Mouse (Mus musculus) gonadal fat pad, adult 2 months (tissue): ENCODE data around the gene Tpcn1. TPM values are rescaled to one million over a fixed set of nuclear protein-coding genes. Genes with fewer than 3 reads are reported as not detected.

Source experiments
- DNase-seq: peaks from one replicate; pipeline ENCODE4 v3.0.0-alpha.2; 2012; ENCODE audit warnings: low read depth
- polyA plus RNA-seq: library from polyadenylated mRNA; depleted of rRNA; stranded (reverse); fragments of >200 nt; gene quantifications from 2 replicates; pipeline ENCODE4 v1.2.3, GENCODE M21; 2012

Tpcn1 gene
- polyA plus RNA-seq, 1 experiment: 68.0 TPM

DNA sequence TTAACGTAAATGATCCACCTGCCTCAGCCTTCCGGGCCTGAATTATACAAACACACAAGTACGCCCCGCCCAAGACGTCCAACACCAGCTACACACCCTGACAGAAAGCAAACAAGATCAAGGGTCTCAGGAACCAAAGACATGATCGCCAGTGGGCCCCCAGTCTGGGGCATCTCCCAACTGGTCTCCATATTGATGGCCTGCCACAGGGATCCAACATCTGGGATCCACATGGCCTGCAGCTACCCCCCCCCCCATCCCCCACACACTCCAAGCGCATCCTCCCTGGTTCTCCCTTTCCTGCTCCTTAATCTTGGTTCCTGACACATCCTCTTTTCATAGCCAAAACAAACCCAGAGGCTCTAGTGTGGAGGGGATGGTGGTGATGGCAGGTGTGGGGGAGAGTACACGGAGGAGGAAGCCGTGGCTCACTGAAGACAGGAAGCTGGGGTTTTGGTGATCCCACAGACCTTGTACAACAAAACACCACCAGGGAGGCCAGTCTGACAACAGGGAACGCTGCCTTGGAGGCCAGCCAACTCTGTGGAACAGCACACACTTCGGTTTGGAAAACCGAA lies 9.9 kb downstream of the Tpcn1 start:
- no peak for DNase-seq

DNA sequence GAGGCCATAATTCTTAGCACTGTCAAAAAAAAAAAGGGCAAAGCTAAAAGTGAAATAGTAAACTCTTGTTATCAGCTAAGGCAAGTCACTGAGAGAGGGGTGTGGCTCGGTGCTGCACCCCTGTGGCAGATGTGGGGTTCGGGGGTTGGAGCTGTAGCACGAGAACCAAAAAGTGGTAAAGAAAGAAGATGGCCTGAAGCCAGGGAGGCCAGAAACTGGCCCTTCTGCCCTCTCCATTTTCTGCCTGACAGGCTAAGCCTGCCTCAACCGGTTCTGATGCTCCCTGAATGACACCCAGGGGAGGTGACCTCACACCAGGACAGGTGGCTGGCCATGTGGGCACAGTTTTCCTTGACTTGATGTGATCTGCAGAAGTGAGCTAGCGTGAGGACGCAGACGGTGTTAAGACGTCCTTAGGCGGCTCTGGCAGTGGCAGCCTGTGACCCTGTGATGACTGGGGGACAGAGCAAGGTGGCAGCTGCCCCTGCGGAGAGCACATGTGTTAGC lies 10.5 kb downstream of the Tpcn1 start:
- DNase-seq: no peak

DNA sequence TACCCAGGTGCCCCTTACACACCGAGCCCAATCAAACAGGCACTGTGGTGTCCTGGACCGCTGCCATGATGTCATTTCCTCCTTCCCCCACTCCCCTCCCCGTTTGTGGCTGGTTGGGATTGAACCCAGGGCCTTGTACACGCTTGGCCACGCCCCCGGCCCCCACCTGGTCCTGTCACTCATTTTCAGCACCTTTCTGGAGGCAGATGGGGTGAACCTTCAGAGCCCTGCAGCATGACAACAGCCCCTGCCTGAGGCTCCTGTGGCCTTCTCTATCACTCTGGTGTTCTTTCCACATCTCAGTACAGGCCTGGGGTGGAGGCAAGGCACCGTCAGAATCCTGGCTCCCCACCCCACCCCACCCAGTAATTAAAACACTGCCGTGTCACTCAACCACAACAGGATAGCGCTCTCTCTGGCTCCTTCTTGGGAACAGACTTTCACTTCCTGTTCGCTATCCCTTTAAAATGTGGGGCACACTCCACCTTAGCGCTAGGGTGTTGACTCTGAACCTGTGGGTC lies 11.6 kb downstream of the Tpcn1 start:
- no peak for DNase-seq

DNA sequence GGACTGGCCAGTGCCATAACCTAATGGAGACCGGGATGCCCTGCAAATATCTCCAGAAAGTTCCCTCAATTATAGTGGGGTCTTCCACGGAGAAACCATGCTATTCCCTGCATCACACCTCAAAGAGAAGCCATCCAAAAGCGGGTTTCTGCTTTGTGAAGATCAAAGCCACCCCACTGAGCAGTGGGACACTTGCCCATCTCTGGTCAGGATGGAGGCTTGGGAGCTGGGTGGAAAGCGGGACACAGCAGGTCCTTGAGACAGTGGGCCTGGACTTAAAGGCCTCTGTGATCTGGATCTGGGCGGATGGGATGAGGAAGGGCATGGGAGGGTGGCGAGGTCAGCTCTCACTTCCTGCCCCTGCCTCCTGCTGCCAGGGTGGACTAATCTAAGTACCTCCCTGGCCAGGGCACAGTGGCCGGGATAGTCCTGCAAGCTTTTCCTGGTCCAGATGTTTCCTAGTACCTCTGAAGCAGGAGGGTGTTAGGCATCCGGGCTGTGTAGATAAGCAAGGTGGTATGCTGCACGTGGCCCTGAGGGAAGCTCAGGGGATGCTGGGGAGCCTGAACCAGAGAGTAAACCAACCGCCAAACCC lies 13.9 kb downstream of the Tpcn1 start:
- no peak for DNase-seq

DNA sequence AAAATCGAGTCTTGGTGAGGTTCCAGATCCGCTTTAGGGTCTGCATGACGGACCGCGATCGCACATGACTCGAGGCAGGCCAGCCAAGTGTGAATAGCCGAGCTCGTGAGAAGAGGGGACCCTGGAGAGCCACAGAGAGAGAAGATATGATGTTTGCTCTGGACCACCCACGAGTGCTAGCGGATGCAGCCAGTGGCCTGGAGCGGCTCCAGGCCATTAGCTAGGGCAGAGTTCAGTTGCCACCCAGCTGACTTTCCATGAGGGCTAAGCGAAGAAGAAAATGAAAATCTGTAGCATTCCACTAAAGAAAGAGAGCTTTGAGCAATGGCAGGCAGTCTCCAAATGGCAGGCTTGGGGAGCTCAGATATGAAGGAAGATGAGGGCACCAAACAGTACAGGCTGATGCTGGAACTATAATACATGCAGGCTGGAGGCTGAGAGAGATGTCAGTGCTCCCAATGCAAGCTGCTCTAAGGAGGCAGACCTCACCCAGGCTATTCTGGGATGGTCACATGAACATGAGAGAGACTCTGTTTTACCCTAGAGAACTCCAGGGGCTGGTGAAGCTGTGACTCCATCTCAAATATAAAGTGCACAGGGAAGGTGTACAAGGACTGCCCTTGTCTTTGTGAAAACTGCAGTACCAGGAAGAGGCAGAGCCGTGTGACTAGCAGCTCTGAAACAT lies 17.3 kb downstream of the Tpcn1 start:
- no peak for DNase-seq

DNA sequence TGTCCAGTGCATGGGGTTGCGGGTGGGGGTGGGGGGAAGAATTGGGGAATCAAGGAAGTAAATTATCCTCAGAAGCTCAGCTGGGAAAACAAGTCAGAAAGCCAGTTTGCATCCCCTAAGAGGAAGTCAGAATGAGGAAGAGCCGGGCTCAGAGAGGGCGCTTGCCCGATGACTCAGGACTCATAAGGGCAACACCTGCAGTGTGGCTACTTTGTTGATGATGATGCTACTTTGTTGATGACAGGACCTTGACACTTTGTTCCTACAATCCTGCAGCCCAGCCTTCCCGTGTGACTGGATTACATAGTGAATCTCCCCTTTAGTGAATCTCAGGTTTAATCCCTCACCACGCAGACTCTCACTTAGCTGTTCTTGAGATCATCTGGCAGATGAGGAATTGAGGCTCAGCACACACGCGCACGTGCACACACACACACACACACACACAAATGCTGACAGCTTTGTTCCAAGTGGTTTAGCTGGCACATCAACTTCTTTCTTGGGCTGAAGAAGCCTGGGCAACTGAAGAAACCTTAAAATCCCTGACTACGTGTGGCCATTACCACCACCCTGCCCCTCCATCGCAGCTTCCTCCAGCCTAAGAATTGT lies 18.1 kb downstream of the Tpcn1 start:
- no peak for DNase-seq

DNA sequence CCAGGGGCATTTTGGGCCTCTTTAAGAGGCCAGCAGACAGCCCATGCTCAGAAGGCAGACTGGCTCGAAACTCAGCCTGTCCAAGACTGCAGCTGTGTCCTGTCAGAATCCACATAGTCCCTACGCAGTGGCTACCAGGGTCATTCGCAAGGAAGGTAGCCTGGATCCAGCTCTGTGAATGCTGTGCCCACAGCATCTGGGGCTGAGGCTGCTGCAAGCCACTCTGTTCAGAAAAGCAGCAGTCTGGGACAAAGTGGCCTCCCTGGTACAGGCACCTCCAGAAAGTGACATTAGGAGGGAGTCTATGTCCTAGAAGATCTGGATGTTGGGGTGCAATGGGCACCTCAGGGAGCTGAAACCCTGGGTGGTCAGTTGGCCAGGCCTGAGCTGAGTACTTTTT lies 18.7 kb downstream of the Tpcn1 start:
- DNase-seq: no peak

DNA sequence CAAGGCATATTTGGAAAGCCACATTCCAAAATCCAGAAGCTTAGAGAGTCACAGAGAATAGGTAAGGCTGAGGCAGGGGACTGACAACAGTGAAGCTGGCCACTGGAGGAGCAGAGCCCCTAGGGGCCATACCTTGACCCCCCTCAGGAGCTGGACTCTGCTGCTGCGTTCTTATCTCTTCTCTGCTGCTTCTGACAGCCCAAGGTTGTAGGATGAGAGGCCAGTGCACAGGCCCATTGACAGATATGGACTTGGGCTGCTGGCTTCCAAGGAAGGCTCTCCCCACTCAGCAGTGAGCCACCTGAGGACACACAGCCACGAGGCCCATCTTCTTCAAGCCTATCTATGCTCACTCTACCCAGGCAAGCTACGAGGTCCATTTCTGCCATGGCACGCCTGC lies 19.5 kb downstream of the Tpcn1 start:
- DNase-seq: no peak

DNA sequence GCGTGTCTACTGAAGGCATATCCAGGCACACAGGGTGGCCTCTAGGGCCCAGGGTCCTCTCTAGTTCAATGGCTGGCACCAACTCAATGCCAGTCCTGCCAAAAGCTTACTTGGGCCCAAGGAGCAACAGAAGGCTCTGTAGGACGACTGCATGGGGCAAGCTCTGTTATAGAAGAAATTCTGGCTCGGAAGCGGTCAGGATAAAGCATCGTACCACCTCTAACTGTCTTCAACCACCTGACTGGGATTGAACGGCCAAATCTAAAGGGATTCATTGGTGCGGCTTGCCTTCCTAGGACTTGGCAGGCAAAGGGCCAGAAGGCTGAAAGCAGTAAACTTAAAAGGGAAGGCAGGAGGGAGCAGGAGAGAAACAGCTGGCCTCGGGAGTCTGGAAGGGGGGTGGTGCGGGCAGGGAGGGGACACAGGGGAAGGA lies 20.1 kb downstream of the Tpcn1 start:
- no peak for DNase-seq

DNA sequence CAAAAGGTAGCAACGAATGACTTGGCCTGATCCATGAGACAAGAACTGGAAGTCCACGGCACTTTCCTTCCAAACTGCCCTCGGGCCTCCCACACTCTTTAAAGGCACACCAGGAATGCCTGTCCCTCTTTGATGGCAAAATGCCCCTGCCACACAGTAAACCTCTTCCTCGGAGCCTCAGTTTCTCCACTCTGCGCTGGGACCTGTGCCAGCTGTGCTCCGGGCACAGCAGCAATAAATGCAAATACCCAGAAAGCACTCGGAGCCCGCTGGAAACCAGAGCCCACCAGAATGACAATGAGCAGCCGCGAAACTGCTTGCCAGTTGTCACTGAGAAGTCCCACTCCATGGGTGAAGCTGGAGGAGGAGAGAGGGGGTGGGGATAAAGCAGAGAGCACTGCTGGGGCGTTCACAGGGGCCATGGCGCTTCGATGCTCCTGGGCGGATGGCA lies 20.7 kb downstream of the Tpcn1 start:
- no peak for DNase-seq

DNA sequence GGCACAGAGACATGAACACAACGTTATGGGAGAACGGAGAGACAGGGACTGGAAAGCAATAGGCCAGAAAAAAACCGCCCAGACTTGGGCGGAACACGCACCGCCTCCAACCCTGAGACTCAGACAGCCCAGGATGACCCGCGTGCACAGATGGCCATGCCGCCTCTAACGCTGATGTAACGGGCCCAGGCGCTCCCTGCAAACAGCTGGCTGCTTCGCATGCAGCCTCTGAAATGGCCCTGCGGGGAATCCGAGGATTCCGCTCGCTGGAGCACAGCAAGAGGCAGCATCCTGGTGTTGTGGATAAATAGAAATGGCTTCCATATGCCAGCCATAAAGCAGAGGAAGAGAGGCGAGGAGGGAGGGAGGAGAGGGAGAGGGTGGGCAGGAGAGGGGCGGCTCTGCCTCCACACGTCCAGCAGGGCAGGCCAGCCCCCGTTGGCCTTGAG lies 21.2 kb downstream of the Tpcn1 start:
- DNase-seq: no peak

DNA sequence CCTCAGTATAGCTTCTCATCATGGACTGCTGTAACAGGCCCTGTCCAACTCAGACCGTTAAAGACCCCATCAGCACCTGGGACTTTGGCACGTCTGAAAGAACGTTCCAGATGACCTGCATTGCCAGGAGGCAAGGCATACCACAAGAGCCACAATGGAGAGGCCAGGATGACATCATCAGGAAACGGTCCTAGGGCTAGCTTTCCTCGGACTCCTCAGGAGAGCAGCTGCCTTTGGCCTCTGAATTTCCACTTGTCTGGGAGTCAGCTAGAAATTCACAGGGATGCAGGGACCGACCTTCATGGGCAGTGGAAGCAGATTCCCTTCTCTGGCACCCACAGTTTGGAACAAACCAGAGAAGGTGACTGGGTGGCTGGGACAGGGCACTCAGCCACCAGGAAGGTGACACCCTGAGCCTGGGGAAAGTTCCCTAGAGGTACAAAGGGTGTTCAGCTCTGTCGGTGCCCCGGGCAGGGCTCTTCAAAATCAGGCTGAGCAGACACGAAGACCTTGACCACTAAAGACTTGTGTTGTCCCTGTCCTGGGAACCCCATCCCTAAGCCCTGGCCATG lies 21.7 kb downstream of the Tpcn1 start:
- no peak for DNase-seq

DNA sequence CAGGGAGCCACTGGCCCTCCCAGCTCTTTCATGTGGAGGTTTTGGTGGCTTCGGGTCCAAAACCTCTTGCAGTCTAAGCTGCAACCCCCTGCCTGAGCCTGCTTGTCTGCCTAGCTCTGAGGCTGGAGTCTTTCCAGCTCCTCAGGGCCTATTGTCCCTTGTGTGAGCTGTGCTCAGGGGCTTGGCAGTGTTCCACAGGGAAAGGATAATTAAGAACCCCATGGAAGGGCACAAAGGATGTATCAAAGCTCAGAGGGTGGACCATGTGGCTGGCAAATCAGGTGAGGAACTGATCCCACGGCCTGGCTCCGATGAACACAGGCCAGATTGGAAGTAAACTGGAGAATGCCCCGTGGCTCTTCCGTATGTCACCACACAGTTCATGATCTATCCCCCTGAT lies 22.4 kb downstream of the Tpcn1 start:
- DNase-seq: no peak

DNA sequence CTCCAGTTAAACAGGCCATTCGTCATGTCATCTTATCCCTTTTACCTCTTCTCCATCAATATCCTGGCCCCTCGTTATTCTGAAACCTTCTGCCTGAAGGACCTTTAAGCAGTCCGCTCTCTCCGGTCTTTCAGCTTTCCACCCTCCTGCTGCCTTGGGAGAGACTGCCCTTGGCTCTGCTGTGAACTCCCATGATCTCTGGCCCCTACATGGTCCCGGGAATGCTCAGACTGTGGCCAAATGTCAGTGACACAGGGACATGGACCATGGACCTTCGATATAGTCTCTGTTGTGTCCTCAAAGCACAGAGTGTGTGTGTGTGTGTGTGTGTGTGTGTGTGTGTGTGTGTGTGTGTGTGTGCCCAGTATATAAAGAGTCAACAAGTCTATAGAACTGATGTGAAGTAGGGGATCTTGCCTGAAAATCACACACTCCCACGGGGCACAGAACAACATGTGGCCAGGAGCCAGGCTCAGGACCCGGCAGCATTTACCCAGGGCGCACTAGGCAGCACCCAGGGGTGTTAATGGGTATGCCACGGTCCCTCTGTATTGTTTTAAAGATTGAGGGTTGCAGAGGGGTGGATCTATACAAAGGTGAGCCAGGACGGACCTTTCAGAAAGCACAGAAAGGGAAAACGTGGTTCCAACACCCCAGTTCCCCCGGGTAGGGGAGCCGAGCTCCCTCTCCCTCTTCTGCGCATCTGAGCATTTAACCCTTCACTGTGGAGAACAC lies 23.1 kb downstream of the Tpcn1 start:
- DNase-seq: no peak

DNA sequence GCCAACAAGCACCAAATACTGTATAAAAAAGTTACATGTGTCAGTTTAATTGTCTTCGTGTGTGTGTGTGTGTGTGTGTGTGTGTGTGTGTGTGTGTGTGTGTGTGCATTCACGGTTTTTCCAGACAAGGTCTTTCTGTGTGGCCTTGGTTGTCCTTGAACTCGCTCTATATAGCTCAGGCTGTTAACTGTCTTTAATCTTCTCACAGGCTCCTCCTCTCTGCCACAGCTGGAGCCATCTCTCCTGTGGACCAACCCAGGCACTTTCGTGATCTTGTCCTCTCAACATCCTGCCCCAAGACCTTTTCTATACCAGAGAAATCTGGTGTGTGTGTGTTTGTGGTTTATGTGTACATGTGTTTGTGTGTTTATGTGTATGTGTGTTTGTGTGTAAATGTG lies 24.6 kb downstream of the Tpcn1 start:
- no peak for DNase-seq

DNA sequence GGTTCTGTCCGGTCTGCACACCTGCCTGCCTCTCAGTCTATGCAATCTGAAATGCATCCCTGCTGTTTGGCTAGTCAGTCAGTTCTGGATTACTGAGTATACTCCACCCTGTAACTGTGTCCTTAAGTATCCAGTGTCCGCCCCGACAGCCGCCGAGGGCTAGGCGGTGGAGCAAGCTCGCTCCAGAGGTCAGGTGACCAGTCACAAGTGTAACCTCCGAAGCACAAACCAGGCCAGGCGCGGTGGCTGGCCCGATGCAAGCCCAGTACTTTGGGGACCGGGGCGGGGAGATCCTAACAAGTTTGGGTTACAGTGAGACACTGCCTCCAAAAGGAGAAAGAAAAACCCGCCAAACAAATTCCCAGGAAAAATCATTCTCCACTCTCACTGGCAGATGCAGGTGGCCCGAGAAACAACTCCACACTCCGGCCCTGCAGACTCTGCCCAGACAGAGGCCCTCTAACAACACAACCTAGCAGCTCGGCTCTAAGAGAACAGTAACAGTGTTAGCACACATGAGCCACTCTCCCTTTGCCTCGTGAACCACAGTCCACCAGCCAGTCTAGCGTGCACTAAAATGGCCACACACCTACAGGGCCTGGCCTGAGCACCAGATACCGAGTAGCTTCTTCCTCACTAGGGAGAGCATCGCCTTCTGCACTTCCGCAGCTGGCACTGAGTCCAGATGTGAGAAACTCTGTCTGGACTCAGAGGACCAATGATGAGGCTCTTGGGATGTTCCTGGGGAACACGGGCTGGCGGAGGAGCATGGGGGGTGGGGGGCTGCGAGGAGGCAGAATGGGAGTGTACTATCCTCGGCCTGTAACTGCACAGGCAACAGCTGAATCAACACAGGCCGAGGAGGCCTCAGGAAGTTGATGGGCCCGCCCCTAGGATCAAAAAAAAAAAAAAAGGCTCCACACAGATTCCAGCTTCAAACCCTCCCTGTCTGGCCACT lies 25.2 kb downstream of the Tpcn1 start:
- no peak for DNase-seq

DNA sequence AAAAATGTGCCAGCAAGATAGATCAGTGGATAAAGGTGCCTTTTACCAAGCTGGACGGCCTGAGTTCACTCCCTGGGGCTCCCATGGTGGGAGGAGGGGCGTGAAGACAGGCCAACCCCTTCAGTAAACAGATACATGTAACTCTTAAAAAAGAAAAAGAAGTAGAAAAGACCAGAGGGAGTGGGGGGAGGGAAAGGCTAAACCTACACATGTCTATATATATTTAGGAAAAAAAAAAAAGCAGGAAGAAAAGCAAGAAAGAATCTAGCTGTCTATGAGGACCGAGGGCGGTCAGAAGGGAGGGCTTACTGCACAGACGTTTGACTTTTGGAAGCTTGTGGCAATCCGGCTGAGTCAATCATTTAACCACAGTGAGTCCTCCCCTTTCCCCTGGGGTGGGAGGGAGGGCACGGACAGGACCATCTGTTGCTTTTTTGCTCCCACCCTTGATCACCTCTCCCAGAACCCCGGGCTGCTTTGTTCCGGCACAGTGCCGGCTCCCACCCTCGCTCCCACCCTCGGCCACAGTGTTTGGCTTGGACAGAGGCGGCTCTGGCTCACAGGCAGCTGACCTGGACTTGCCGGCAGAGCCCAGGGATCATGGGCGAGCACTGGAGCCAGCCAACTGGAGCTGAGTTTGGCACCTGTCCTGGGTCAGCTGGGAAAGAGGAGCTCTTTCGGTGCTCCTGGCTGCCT lies 27.7 kb downstream of the Tpcn1 start:
- peak; percentile 38 for DNase-seq

DNA sequence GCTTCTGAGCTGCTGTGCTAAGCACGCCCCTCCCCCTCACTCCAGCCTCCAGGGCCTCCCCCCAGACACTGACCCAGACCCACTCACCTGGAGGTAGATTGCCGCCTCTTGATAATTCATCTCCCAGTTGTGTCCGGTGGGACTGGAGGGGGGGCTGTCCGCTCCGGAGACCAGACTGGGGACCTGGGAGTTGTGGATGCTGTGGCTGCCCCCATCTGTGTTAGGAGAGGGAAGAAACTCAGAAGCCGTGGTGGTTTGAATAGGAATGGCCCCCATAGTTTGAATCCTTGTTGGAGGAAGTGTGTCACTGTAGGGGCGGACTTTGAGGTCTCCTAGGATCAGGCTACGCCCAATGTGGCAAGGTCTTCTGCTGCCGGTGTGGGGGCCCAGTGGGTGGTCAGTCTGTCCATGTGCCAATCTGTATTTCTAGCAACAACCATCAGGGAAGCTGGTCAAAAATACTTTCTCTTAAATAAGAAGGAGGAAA lies 28.3 kb downstream of the Tpcn1 start:
- no peak for DNase-seq

DNA sequence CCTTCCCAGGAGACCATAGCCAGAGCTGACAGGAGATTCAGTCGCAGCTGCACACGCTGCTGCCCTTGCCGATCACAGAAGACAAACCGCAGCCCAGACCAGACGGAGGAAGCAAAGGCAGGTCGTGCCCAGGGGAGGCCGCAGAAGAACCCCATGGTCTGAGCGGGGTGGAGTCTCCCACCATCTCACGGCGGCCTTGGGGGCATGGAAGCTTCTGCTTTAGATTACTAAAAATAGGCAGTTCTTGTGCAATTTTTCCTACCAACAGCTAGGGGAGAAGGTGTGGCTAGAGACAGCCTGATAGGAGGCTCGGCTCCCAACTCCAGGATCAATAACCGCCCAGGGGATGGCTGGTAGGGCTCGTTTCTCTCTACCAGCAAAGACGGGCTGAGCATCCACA lies 29.7 kb downstream of the Tpcn1 start:
- no peak for DNase-seq
